Mouse (Mus musculus) ovary, postnatal 36 days (tissue): ENCODE measurements at regions not wholly inside any gene's neighbourhood (a gene's known extent, or its start where the extent isn't known, plus 50 kb on each side); places are given as distances from the start of the nearest gene placed in this dataset.

ENCODE experiments used
- DNase-seq: peaks from one replicate; pipeline ENCODE4 v3.0.0; 2022; ENCODE audit warnings: low spot score, mixed read lengths

DNA sequence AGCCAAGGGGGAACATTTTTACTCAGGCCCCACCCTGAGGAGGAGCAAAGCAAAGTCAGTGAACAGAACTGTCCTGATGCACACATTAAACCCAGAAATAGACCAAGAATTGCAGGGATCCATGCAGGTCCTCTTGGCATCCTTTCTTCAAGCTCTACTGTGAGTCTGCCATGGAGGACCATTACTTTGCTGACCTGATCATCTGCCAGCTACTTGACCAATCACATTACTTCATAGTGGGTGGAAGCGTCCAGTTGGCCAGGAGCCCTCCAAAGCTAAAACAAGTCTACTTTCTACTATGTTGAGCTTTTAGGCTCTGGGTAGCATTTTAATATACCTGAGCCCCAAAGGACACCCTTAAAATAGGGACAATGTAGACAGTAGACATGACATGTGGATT, 98.6 kb upstream of the Lgalsl start:
- no peak for DNase-seq

DNA sequence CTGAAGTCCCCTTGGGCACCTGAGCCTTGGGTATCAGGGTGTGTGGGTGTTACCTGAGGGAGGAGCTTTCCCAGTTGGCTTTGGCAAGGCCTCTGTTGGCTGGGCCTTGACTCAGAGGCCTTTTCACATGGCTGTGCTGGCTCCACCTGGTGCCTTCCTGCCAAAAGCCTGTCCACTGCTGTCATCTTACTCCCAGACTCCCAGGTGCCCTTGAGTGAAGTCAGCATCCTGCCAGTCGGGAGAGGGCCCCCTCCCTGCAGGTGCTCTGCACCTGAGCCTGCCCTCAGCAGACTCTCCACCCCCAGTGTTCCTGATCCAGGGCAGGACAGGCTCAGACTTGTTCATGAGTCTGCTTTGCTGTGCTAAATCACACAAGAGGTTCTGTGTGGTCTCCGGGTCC, 99.2 kb upstream of the Lgalsl start:
- no peak for DNase-seq

DNA sequence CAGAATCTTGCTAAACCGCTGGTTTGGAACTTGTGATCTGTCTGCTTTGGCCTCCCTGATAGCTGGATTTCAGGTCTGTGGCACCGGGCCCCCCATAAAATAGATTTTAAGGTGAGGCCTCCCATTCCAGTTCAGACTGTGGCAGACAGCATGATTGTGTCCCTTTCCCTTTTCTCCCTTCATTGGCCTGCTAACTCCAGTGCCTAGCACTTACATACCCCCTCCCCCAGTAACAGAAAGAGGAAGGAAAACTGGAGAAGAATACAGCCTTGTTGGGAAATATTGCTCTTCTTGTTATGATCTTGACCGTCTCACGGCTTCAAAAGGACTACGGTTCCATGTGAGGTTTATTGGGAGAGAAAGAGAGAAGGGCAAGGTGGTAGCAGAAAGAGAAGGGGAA, 99.7 kb upstream of the Lgalsl start:
- DNase-seq = no peak

DNA sequence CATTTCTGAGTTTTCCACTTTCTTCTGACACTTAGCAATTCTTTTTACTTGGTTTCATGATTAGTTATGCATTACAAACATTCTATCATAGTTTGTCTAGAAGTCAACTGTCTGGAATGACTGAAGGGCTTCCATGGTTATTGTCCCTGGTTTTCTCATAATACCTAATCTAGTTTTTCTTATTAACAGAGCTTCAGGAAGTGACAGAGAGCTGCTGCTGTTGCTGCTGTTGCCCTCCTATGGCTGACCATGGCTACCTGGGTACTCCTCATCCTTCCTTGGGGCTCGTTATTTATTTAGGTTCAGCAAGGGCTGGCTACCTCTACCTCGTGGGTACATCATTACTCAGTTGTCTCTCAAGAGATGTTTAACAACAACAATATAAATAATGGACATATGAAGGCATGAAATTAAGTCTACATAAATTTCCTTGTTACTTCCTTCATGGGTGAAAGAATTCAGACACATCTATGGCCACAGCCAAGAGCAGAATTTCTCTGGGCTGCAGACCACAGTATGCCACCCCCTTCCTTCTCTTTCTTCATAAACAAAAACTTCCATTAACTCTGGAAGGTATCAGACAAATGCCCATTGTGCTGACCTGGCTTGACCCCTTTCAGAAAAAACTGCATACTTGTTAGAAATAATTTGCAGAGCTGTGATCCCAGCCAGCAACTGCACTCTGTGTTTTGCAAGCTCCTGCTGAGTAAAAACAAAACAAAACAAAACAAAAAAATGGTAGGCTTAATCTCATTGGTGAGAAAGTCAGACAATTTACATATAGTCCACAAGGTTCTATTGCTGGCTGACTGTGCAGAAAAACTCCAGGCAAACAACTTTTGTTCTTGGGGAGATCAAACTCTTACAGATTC, 103.6 kb upstream of the Lgalsl start:
- no peak for DNase-seq

DNA sequence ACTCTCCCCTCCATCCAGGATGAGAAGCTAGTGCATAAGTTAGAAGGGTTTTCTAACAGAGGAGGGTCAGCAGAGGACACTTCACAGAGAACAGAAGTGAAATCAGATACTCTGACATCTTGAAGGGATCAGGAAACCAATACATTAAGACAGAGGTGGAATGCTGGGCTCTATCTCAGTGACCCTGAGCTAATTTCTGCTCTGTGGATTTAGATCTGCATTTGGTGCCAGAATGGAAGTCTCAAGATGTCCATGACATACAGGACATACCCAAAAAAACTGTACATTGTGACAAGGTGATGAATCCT, 104.2 kb upstream of the Lgalsl start:
- no peak for DNase-seq

DNA sequence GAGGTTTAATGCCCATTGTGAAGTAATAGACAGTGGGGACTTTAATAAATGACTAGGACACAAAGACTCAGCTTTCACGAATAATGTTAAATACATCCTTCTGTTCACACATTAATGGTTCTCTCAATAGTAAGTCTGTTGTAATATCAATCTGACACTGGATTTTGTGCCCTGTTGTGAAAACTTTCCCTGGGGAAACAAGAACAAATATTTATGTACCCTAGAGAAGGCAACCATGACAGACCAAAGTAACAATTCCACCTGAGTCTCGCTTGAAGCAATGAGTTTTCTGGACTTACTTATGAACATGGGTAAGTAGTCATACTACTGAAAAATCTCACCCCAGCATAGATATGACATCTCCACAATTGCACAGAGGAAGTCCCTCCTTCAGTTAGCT, 105.1 kb upstream of the Lgalsl start:
- DNase-seq = no peak

DNA sequence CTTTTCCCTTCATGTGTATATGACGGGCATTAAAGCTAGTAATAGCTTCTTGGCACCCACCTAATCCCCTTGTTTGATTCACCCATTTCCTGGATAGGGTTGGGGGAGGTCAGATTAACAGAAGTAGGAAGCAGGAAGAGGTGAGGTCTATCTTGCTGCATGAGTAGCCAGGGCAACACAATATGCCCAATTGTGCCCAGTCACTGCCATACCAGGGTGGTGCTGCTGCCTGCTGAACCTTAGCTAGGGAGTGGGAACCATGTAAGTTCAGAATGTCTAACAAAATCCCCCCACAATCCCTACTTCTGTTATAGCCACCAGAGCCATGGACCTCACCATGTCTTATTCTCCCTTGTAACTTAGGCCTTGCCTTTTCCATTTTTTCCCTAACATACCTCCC, 106.1 kb upstream of the Lgalsl start:
- DNase-seq = no peak

DNA sequence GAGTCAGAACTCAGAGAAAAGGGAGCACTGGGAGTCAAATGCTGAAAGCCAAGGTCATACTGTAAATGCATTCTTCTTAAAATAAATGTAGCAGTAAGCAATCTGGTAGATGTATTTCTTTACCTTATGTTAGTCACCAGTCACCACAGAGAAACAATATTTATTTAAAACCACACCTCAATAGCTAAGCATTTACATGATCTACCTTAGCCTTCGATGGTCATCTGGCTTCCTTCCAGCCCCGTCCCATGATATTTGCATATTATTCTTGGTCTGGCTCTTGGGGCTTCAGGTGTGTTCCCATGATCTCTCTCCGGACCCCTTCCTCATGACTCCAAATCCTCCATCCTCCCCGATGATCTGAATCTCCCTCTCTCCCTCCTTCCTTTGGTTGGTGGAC, 107.1 kb upstream of the Lgalsl start:
- no peak for DNase-seq

DNA sequence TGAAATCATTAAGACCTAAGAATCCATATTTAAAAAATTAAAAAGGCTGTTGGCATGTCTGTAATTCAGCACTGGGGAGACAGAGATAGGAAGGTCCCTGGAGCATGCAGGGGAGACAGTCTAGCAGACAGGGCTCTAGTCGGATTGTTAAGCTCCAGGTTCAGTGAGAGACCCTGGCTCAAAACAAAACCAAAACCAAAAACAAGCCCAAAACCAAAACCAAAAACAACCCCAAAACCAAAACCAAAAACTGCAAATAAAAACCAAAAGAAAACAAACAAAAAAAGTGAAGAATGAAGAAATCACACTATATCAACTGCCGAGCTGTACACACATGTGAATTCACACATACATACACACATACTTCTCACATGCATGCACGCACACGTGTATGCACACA, 108.8 kb upstream of the Lgalsl start:
- no peak for DNase-seq

DNA sequence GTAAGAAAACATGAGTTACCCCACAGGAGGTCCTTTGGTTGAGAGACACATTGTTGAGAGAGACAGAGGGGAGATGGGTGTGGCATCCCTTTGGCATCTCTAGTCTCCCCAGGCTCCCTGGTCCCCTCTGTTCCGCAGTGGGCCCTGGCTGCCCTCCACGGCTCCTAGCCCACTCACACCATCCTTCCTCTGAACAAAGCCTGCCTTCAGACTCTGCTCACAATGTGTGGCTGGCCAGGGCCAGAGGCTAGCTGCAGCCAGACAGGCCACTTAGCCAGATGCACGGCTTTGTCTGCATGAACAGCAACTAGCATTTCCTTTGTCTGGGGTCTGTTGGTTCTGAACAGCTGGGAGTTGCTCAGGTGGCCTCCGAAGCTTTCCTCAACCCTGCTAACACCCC, 110.7 kb upstream of the Lgalsl start:
- no peak for DNase-seq

DNA sequence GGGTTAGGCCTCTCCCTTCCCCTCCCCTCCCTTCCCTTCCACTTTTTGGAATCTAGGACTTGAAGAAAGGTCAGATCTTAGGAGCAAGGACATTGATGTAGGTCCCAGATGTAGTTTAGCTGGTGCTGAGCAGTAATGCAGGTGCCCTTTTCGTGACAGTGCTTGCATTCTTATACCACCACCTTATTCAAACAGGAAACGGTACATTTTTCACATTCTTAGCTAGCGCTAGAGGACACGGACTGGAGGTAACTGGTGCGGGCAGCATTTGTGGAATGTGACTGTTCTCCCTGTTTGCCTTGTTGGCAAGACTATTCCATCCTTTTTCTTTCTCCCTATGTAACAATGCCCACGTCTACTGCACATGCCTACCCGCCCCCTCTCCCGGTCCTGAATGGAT, 124.7 kb upstream of the Lgalsl start:
- no peak for DNase-seq

DNA sequence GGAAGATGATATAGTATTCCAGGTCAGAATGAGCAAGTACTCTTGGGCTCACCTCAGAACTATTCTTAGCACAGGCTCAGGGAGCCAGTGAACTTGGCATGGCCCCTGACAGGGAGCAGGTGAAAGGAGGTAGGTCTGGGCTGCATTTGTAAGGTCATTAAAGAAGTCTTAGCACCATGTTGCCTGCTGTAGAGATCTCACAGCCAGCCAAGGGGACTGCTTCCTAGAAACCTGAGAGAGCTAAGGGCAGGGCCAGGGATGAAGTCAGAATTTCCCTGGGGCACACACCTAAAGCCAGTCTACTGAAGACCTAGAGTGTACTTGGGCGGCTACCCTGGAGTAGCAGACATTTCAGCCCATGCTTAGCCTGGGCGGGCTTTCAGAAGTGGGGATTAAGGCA, 126.9 kb upstream of the Lgalsl start:
- DNase-seq = no peak

DNA sequence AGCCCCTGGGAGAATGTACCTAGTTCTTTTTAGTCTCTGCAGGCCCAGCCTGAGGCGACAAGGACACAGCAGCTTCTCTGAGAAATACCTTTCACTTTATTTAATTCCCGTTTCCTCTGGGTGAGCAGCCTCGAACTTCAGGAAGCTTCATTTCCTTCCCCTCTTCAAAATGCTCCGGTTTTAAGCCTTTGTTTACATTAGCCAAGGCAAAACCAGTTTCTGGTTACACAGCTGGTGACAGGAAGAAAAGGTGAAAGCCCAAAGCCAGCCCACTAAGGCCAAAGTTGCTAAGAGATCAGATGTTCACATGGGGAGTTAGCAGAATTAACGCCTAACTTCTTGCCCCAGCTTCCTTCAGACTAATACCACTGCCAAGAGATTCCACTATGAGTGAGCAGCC, 127.4 kb upstream of the Lgalsl start:
- no peak for DNase-seq

DNA sequence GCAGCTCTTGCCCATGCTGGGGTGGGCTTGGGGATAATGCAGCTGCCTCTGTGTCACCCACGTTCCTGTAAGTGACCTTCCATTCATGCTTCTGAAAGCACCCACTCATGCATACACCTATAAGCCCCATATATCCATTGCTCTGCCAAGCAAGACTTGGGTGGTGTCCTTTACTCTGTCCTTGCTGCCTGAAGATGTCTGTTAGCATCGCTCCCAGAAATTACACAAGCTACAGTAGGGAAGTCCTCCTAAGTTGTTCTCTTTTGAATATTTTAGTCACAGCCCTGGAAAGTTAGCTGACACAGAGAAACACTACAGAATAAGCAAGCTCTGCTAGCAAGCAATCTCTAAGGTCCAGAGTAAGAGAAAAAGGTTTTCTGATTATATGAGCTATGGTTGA, 129.2 kb upstream of the Lgalsl start:
- no peak for DNase-seq

DNA sequence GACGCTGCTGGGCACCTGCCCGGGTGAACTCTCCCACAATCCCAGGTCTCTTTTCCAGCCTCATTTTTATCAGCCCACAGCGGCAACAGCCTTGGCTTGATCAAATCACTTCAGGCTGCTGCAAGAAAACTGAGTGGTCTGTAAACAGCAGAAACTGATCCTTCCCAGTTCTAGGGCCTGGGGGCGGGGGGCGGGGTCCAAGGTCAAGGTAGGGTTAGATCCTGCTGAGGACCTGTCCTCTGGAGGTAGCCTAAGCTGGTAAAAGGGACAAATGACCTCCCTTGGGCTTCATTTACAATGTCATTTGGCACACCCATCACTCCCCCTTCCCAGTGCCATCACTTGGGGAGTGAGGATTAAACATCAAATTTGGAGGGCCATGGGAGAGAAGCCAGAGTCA, 129.9 kb upstream of the Lgalsl start:
- DNase-seq = no peak

DNA sequence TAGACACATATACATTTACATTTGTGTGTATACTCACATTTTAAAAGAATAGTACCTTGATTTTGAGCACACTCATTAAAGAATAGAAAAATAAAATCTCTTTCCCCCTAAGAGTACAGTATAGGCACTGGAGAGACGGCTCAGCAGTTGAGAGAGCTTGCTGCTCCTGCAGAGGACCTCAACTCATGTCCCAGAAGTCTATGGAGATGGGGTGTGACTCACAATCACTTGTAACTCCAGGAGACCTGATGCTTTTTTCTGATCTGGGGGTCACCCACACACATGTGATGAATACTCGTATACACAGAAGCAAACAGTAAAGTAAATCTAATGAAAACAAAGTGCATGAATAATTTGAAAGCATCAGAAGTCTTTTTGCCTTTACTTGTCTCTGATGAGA, 129.5 kb upstream of the Peli1 start:
- DNase-seq = no peak

DNA sequence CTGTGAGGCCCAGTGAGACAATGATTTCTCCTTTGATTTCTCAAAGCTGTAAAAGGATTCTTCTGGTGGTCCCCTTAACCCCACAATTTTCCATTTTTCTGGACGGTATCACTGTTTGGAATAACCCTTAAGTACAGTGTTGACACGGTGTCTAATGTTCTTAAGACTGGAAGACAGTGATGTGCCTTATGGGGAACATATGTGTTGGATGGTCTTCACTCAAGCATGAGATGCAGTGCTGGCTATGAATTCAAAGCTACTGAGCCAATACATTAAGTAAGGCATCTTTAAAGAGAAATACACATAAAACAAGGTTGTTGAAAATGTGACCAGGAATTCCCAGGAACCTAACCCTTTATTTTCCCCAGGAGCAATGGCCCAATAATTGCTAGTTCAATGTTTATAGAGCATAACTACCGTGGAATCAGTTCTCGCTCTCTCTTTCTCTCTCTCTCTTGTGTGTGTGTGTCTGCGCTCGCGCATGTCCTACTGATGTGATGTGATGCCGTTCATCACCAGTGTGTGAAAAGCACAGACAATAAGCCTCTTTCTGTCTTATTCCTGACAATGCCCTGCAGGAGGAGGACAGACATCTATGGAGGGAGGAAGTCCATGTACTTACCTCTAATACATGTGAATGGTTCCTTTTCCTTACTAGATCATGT, 125.4 kb upstream of the Peli1 start:
- DNase-seq = no peak

DNA sequence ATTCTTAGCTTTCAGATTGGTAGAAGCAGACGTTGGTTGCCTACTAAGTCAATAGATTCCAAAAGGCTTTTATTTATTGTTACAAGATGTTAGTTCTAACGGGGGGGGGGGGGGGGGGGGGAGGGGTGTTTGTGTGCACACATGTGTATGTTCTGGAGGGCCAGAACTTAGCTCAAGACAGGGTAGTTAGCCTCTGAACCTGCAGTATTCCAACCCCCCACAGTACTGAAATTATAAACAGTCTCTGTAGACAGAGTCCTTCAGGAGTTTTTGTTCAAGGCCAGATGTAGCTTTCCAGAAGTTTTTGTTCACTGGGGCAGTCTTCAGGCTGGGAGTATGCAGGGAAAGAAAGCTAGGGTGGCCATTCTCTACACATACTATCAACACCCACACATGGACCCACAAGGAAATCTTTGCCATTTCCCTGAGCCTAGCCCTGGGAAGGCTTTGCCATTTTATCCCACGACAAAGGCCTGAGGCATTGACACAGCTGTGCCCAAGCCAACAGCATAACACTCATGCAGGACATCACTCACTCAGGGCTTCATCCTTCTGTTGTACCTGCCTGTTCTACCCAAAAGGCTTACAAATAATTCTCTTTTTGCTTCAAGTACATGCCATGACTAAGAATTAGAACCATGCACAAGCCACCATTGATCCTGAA, 123.6 kb upstream of the Peli1 start:
- DNase-seq = no peak

DNA sequence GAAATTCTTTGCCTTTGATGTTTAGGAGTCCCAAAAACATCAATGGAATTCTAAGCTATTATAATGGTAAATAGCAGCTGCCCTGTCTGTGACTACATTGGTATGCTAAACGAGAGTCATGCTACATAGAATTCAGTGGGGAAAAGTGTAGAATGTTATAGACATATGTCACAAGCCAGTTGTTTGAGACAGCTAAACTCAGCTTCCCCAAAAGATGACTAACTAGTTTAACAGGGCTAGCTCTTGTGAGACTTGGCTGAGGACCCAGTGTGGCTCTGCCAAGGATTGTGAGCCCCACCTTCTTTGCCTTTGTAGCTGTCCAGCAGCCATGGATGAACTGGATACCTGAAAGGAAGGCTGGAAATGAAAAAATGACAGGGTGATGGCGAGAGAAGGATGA, 122.8 kb upstream of the Peli1 start:
- DNase-seq = no peak

DNA sequence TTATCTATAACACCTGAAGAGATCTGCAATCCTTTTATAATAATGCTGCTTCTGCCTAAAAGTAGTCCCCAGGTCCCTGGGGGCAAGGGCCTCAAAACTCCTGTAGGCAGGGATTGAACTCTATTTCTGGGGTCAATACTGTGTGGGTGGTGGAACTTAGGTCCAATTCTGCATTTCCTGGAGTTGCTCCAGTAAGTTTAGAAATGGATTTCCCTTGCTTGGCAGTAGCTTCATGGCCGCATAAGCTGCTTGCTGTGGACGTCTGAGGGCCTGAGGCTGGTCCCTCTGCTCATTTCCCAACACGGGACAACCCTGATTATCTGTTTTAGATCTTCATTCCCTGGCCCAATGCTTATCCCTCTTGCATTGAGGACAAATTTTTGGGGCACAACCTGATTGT, 118.0 kb upstream of the Peli1 start:
- DNase-seq = no peak

DNA sequence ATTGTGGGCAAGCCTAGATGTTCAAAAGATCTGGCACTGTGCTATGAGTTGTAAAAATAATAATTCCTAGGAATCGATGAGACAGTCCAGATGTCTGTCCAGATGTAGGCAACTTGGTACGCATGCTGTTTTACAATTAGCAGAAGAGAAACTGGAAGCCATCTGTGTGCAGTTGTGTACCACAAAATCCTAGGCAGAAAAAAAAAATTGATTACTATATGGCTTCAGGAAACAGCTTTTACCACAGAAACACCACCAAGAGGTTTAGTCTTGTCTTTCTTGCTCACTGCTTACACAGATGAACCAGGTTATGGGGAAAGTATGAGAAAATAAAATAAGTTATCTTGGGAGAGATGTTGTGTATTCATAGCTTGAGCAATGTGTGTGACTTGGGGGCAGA, 109.5 kb upstream of the Peli1 start:
- no peak for DNase-seq

DNA sequence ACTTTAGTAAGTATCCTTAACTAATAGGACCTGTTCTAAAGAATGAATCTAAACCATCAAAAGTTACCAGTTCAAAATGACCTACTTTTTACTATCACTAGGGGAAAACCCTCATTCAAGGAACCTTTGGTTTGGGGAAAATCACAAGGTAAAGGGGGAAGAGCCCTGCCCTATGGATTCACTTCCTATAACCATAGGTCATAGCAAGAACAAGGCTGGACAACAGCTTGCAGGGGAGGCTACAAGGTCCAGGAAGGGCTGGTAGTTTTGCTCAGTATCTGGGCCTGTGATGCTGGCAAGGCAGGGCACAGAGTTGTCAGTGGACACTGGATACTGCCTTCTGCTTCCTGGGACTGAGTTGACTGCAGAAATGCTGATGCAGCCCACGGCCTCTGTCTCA, 109.1 kb upstream of the Peli1 start:
- DNase-seq = no peak

DNA sequence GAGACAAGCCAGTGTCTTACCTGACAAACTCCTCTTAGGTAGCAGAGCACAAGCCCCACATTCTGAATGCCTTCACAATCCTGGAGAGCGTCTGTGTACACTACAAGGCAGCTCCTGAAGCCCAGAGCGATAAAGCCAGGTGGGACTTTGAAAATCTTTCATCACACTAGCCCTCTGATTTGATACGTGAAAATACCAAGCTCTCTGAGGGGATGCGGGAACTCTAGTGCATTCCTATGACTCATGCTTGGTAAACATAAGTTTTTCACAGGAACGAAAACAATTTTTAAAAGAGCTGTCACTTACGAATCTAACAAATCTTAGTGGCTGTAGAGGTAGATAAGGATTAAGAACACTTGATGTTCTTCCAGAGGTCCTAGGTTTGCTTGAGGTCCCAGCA, 108.6 kb upstream of the Peli1 start:
- no peak for DNase-seq
